Mouse (Mus musculus) layer of hippocampus, adult 11-12 months (tissue): Measurements from ENCODE around the gene Smagp.

Source experiments
- DNase-seq: peaks from one replicate; pipeline ENCODE4 v3.0.0; 2022; ENCODE audit warnings: low spot score

Smagp gene

GRCm38 (mm10) chr15:100590436-100590835 is 46.3 kb downstream of the Smagp start:
- DNase-seq = no peak

- no peak for DNase-seq
Observed at GRCm38 (mm10) chr15:100588297-100588696, 48.4 kb downstream of the Smagp start.

- DNase-seq = no peak
Observed at GRCm38 (mm10) chr15:100587166-100587565, 49.6 kb downstream of the Smagp start.

DNA sequence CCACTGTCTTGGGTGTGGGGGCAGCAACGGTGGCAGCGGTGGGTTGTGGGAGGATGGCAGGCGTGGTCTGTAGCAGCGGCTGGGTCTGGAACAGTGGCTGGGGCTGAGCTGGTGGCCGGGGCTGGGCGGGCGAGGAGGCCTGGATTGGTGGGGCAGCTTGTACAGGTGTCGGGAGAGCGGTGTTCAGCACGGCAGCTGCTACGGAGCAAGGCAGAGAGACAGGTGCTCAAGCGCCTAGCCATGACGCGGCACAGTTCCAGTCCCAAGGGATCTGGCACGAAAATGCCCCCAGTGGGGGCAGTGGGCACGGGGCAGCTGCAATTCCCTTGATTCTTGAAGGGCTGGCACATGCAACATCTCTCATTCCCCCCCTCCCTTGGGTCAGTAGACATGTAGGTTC is 50.8 kb downstream of the Smagp start:
- no peak for DNase-seq

DNA sequence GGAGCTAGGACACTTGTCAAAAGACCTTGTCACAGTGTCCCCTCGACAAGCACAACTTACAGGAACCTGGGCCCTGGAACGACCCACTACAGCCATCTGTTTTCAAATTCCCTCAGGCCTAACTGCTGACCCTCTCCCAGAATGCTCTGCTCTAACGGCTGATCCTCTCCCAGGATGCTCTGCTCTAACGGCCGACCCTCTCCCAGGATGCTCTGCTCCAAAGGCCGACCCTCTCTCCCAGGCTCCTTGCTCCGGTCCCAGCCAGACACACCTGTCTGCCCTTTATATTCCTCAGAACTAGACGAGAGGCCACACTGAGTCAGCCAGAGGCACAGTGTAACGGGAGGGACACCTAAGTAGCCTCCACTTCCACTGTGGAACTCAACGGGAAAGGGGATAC is 56.6 kb downstream of the Smagp start:
- no peak for DNase-seq

DNA sequence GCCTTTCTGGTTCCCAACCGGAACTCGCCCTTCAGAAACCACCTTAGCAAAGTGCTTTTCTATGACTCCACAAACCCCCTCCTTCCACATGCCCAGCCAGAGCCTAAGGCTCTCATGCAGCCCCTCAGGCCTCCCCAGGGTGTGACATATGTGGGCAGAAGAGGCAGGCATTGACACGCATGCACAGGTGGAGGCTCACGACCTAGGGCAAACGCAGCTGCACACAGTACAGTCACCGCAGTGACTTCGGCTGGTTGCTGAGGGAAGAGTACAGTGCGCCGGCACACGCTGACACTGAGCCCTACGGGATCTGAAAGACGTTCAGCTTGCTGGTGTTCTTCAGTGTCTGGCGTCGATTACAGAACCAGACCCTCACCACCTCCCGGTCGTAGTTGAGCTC is 58.8 kb downstream of the Smagp start:
- no peak for DNase-seq

GRCm38 (mm10) chr15:100576810-100577209 is 59.9 kb downstream of the Smagp start:
- DNase-seq = no peak

DNA sequence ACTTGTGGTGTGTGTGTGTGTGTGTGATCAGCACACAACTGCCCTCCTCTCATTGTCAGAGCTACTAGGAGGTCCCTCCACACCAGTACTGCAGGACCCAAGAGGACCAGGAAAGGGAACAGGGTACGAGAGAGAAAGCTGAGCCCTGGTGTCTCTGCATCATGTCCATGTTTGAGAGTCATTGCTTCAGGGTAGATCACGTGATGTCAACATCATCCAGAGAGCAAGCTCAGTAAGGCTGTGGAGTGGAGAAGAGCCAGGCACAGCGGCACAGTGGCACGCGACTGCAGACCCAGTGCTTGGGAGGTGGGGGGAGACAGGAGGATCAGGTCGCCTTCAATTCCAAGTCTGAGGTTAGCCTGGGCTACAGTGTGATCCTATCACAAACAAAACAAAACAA is 60.3 kb downstream of the Smagp start:
- no peak for DNase-seq

DNA sequence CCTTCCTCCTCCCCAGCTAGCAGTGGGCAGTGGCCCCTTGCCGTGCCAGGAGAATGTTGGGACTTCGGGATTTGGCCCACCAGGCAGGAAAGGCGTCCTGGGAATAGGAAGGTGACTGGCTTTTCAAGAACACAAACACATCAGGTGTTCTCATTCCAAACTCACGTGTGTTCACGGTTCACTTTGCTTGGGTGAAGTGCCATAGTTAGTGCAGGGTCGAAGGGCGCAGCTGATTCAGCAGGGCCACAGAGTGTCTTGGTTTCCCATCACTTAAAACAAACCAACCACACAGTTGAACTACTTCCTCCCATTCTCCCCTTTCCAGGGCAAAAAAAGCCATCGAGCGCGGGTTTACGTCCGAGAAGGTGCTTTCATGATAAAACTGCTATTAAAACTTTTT is 61.4 kb downstream of the Smagp start:
- no peak for DNase-seq

DNA sequence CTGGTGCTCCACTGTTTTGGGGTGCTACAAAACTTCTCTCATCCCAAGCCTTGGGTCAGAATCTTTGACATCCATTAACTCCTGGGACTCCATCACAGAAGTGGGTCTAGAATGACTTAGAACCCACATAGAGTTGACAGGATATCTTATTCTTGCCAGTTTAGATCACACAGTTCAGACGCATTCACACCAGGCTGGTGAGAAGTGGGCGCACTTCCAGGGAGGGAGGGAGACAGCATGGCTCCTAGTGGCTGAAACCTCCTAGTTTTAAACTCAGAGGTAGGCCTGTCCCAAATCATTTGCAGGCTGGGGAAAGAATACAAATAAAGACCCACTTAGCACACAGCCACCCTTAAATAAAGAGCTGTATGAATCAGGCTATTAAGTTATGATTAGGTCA is 62.4 kb downstream of the Smagp start:
- DNase-seq = no peak

DNA sequence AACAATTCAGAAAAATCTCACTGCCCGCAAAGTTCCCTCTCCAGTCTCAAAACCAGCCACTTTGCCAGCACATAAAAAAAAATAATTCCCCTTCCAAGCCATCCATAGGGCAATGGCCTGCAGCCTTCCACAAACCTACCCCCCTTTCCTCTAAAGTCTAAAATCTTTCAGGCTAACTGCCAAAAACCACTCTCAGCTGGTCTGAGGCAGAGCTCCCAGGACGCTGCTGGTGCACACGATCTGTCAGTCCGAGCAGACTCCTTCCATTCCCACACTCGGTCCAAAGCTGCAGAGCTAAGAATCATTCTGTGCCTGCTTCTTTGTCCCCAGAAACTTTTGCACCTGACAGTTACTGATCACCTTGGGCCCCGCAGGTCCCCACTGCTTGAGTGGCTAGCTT is 62.8 kb downstream of the Smagp start:
- no peak for DNase-seq
